In the genomic region with DNA sequence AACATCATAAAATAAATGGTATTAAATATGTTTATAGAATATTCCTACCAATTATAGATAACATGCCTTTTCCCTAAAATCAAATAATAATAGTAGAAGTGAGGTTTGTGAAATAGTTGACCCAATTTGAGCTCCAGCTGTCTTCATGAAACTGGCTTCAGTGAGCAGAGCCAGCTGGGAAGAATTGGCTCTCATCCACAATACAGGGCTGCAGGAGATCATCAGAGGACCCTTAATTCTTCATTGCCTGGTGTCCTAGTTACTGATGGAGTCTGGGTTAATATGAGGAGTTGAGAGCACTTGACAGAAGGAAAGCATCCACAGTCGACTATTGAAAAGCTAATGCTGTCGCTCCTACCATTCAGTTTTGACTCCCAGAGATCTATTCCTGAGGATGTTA, we compare ENCODE assay signal across 14 mouse cellular contexts.
DNase-seq lines count a peak whose midpoint lies in the region; ATAC-seq lines count a peak whose summit lies in the region.
"Had no signal": no experiment of that assay in that cellular context is flagged by ENCODE, and none has a peak within 500 bp of the region (broad histone marks: within the 10 kb centered on the region; RNA-seq: fewer than 3 reads in every experiment).

No protein-coding gene starts in this region.

- no peak overlapping the region for H3K9ac ChIP-seq in embryonic facial prominence, embryonic 14.5 days (ENCODE audit: low read depth, low read length)
- no peak overlapping the region for H3K9ac ChIP-seq in kidney, embryonic 14.5 days (ENCODE audit: low read depth, low read length)
- H3K9ac ChIP-seq: liver, embryonic 14.5 days; midbrain, embryonic 13.5 days had no signal

- H3K27ac ChIP-seq in embryonic facial prominence, embryonic 14.5 days (replicated peaks; ENCODE audit: low read depth, low read length): no peak overlapping the region
- H3K27ac ChIP-seq in embryonic facial prominence, embryonic 10.5 days (replicated peaks): no peak overlapping the region
- no peak overlapping the region for H3K27ac ChIP-seq in kidney, embryonic 14.5 days (ENCODE audit: low read depth, low read length)
- H3K27ac ChIP-seq: liver, embryonic 14.5 days; midbrain, embryonic 13.5 days had no signal

- H3K4me3 ChIP-seq in embryonic facial prominence, embryonic 14.5 days (ENCODE audit: low read depth, low read length): no peak overlapping the region
- no peak overlapping the region for H3K4me3 ChIP-seq in embryonic facial prominence, embryonic 10.5 days
- no peak overlapping the region for H3K4me3 ChIP-seq in kidney, embryonic 14.5 days (ENCODE audit: low read length)
- H3K4me3 ChIP-seq: midbrain, embryonic 13.5 days had no signal

- intact Hi-C loops in heart, postnatal 14 days (cut with DNase I): no loop called here

- peak; percentile 24 for DNase-seq in embryonic facial prominence, embryonic 14.5 days (ENCODE audit: low spot score)
- no peak for DNase-seq in embryonic facial prominence, embryonic 10.5 days (ENCODE audit: low spot score)
- DNase-seq in kidney, adult 8-10 months: no peak
- peak; percentile 37 to 56 for DNase-seq in heart, postnatal 14 days
- peak; percentile 31 for DNase-seq in lung, postnatal 25 days (ENCODE audit: low spot score)
- no peak for DNase-seq in urinary bladder, postnatal 4 days (ENCODE audit: low spot score in 2 of 2)
- DNase-seq in adrenal gland, postnatal 4 days (ENCODE audit: low spot score in 2 of 2): no peak
- DNase-seq: adrenal gland, adult 2 months; cerebellum, adult 11 months; spleen, adult 18-20 months; thymus, postnatal 4 days had no signal

- no peak overlapping the region for H3K4me2 ChIP-seq in embryonic facial prominence, embryonic 14.5 days (ENCODE audit: low read depth, low read length)
- no peak overlapping the region for H3K4me2 ChIP-seq in kidney, embryonic 14.5 days (replicated peaks; ENCODE audit: low read depth, low read length)
- H3K4me2 ChIP-seq: midbrain, embryonic 13.5 days had no signal

- no peaks in the 10 kb centered on the region for H3K36me3 ChIP-seq in embryonic facial prominence, embryonic 14.5 days (ENCODE audit: control insufficient read depth, insufficient read depth, low read length)
- no peaks in the 10 kb centered on the region for H3K36me3 ChIP-seq in embryonic facial prominence, embryonic 10.5 days (replicated peaks)
- no peaks in the 10 kb centered on the region for H3K36me3 ChIP-seq in kidney, embryonic 14.5 days (ENCODE audit: control insufficient read depth, insufficient read depth, low read length)
- H3K36me3 ChIP-seq: midbrain, embryonic 13.5 days had no signal

- H3K9me3 ChIP-seq in embryonic facial prominence, embryonic 14.5 days (ENCODE audit: control insufficient read depth, low read length): no peaks in the 10 kb centered on the region
- no peaks in the 10 kb centered on the region for H3K9me3 ChIP-seq in embryonic facial prominence, embryonic 10.5 days
- no peaks in the 10 kb centered on the region for H3K9me3 ChIP-seq in kidney, embryonic 14.5 days (ENCODE audit: control insufficient read depth, low read length)
- H3K9me3 ChIP-seq: midbrain, embryonic 13.5 days had no signal

- 83% methylated on average over 2 of the region's 2 CpGs for whole genome bisulfite sequencing in embryonic facial prominence, embryonic 14.5 days
- 84% methylated on average over 2 of the region's 2 CpGs for WGBS in embryonic facial prominence, embryonic 10.5 days
- 65% methylated on average over 2 of the region's 2 CpGs for whole genome bisulfite sequencing in kidney, embryonic 14.5 days

- no peaks in the 10 kb centered on the region for H3K4me1 ChIP-seq in embryonic facial prominence, embryonic 14.5 days (ENCODE audit: control insufficient read depth, insufficient read depth, low read length)
- H3K4me1 ChIP-seq in embryonic facial prominence, embryonic 10.5 days: no peaks in the 10 kb centered on the region
- no peaks in the 10 kb centered on the region for H3K4me1 ChIP-seq in kidney, embryonic 14.5 days (ENCODE audit: control insufficient read depth, insufficient read depth, low read length)
- H3K4me1 ChIP-seq: midbrain, embryonic 13.5 days had no signal

- no peaks in the 10 kb centered on the region for H3K27me3 ChIP-seq in embryonic facial prominence, embryonic 14.5 days (replicated peaks; ENCODE audit: control insufficient read depth, insufficient read depth, low read length)
- no peaks in the 10 kb centered on the region for H3K27me3 ChIP-seq in embryonic facial prominence, embryonic 10.5 days (replicated peaks; ENCODE audit: low read depth, poor library complexity, severe bottlenecking)
- no peaks in the 10 kb centered on the region for H3K27me3 ChIP-seq in kidney, embryonic 14.5 days (ENCODE audit: control insufficient read depth, insufficient read depth, low read length)
- H3K27me3 ChIP-seq: midbrain, embryonic 13.5 days had no signal

- no peak for ATAC-seq in embryonic facial prominence, embryonic 14.5 days (ENCODE audit: low read depth)
- peak; percentile 49; the same call in 1 of the 2 replicates for ATAC-seq in kidney, embryonic 14.5 days (ENCODE audit: low FRiP score, low TSS enrichment)
- ATAC-seq: midbrain, embryonic 13.5 days had no signal

Comparison
In these comparisons a context has a peak if more than half of its experiments do, and no peak if none do; other contexts are left out.
1. DNase-seq: peak in embryonic facial prominence, embryonic 14.5 days (single experiment), heart, postnatal 14 days (2 of 2) and lung, postnatal 25 days (single experiment); none in embryonic facial prominence, embryonic 10.5 days (single experiment), kidney, adult 8-10 months (0 of 2), urinary bladder, postnatal 4 days (0 of 2) and adrenal gland, postnatal 4 days (0 of 2).